ENCODE assay signal across 8 mouse cellular contexts in the genomic region with DNA sequence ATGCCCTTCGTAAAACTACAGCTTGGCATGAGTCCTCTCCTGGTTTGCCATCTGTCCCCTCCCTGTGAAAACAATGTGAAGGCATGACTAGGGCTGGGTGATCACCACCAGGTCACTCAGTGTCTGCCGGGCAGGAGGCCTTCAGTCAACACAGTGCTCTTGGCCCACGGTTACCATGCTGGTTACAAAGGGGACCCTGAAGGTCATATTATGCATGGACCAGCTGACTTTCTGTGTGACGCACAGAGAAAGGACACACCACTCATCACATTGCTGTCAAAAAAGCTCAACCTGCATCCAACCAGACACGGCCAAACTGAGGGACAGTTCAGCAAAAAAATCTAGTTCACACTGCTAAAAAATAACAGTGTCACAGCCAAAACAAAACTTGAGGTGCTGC. TPM values are rescaled to one million over a fixed set of nuclear protein-coding genes. Genes with fewer than 3 reads are reported as not detected.
DNase-seq lines count a peak whose midpoint lies in the region; ATAC-seq lines count a peak whose summit lies in the region.

Gene Csnk2a2 (minus strand): TSS at position 34 of the 400 bp plus-strand sequence.

- H3K4me2 ChIP-seq in forebrain, embryonic 15.5 days (replicated peaks) = peak within 1 kb of the TSS; percentile 59
- peak within 1 kb of the TSS; percentile 64 for H3K4me2 ChIP-seq in hindbrain, embryonic 13.5 days
- peak within 1 kb of the TSS; percentile 91 for H3K4me2 ChIP-seq in liver, embryonic 15.5 days

- peak; percentile 5 for DNase-seq in cerebellum, adult 9-11 months
- no peak for DNase-seq in cerebellum, postnatal 36 days
- DNase-seq in embryo, embryonic 10 days (ENCODE audit: low spot score) = no peak
- DNase-seq in right cerebral cortex, postnatal 36 days (ENCODE audit: low spot score in 2 of 2) = no peak

- H3K9ac ChIP-seq in forebrain, embryonic 15.5 days (replicated peaks) = peak within 1 kb of the TSS; percentile 90
- H3K9ac ChIP-seq in hindbrain, embryonic 13.5 days = peak within 1 kb of the TSS; percentile 96
- peak within 1 kb of the TSS; percentile 90; the same call in 1 of the 2 replicates for H3K9ac ChIP-seq in liver, embryonic 15.5 days

- no peak within 1 kb of the TSS for H3K27ac ChIP-seq in forebrain, embryonic 15.5 days (replicated peaks)
- H3K27ac ChIP-seq in hindbrain, embryonic 13.5 days = no peak within 1 kb of the TSS
- H3K27ac ChIP-seq in liver, embryonic 15.5 days (replicated peaks) = no peak within 1 kb of the TSS

- peaks cover 14% of the 10 kb centered on the region for H3K36me3 ChIP-seq in forebrain, embryonic 15.5 days
- H3K36me3 ChIP-seq in hindbrain, embryonic 13.5 days = peaks cover 6% of the 10 kb centered on the region
- H3K36me3 ChIP-seq in liver, embryonic 15.5 days (replicated peaks) = peaks cover 22% of the 10 kb centered on the region

- H3K27me3 ChIP-seq in forebrain, embryonic 15.5 days = no peaks in the 10 kb centered on the region
- H3K27me3 ChIP-seq in hindbrain, embryonic 13.5 days = no peaks in the 10 kb centered on the region
- no peaks in the 10 kb centered on the region for H3K27me3 ChIP-seq in liver, embryonic 15.5 days

- H3K4me1 ChIP-seq in forebrain, embryonic 15.5 days = peaks cover 20% of the 10 kb centered on the region
- peaks cover 23% of the 10 kb centered on the region for H3K4me1 ChIP-seq in hindbrain, embryonic 13.5 days (replicated peaks)
- H3K4me1 ChIP-seq in liver, embryonic 15.5 days (replicated peaks) = peaks cover 24% of the 10 kb centered on the region

- H3K9me3 ChIP-seq in forebrain, embryonic 15.5 days = no peaks in the 10 kb centered on the region
- no peaks in the 10 kb centered on the region for H3K9me3 ChIP-seq in hindbrain, embryonic 13.5 days
- H3K9me3 ChIP-seq in liver, embryonic 15.5 days (replicated peaks) = no peaks in the 10 kb centered on the region

- ATAC-seq in activated CD4-positive, CD25-positive, alpha-beta regulatory T cell, adult 4 months = no peak
- ATAC-seq in forebrain, embryonic 15.5 days (replicated peaks) = no peak
- no peak for ATAC-seq in hindbrain, embryonic 13.5 days (ENCODE audit: low FRiP score)
- ATAC-seq in liver, embryonic 15.5 days (ENCODE audit: insufficient read depth) = no peak

- 91% methylated on average over 5 of the region's 5 CpGs for WGBS in forebrain, embryonic 15.5 days
- whole genome bisulfite sequencing in hindbrain, embryonic 13.5 days = 78% methylated on average over 5 of the region's 5 CpGs
- WGBS in liver, embryonic 15.5 days (ENCODE audit: insufficient replicate concordance) = 67% methylated on average over 5 of the region's 5 CpGs

- peak within 1 kb of the TSS; percentile 91 for H3K4me3 ChIP-seq in forebrain, embryonic 15.5 days
- H3K4me3 ChIP-seq in hindbrain, embryonic 13.5 days = peak within 1 kb of the TSS; percentile 97
- peak within 1 kb of the TSS; percentile 86 for H3K4me3 ChIP-seq in liver, embryonic 15.5 days (replicated peaks)

RNA-seq across cellular contexts. Expression of gene Csnk2a2, which starts in this region (rescaled TPM):
- 10 to 100 TPM; 13.9 to 14.2 TPM for polyA plus RNA-seq in activated CD4-positive, CD25-positive, alpha-beta regulatory T cell, adult 4 months (2017; shearing (Covaris generic))
- 9.8 and 10.6 TPM in 2 replicates for polyA plus RNA-seq in forebrain, embryonic 15.5 days (2015; fragmentation: Nextera tagmentation; extraction: Ambion mirVana)
- 8.9 and 12.1 TPM in 2 replicates for polyA plus RNA-seq in hindbrain, embryonic 13.5 days (2015; fragmentation: Nextera tagmentation; extraction: Ambion mirVana)
- 3.9 and 4.3 TPM in 2 replicates for polyA plus RNA-seq in liver, embryonic 15.5 days (2015; fragmentation: Nextera tagmentation; extraction: Ambion mirVana)
